Mouse (Mus musculus) retina, embryonic 14.5 days (tissue): ENCODE measurements around the gene Atox1.
"Not testable (repeated sequence)": the region's sequence is repeated elsewhere in the genome, so short reads cannot be mapped to it uniquely, and the experiment has no call there.

Experiments used
- DNase-seq: peaks from one replicate; pipeline ENCODE4 v3.0.0-alpha.2; 2015; ENCODE audit warnings: low spot score

Gene Atox1

GRCm38 (mm10) chr11:55450311-55450710 lies 10.7 kb downstream of the Atox1 start:
- DNase-seq: no peak

- DNase-seq: no peak
These were observed 11.5 kb downstream of the Atox1 start for GRCm38 (mm10) chr11:55449531-55449930.

- DNase-seq: peak; percentile 92
These were observed 14.5 kb downstream of the Atox1 start for GRCm38 (mm10) chr11:55446579-55446978.

GRCm38 (mm10) chr11:55444772-55445171 lies 16.3 kb downstream of the Atox1 start:
- DNase-seq: peak; percentile 95

GRCm38 (mm10) chr11:55439718-55440117 lies 21.3 kb downstream of the Atox1 start:
- DNase-seq: no peak

GRCm38 (mm10) chr11:55438031-55438430 lies 23.0 kb downstream of the Atox1 start:
- DNase-seq: no peak

- no peak for DNase-seq
These were observed 24.9 kb downstream of the Atox1 start for GRCm38 (mm10) chr11:55436089-55436488.

GRCm38 (mm10) chr11:55432981-55433380 lies 28.1 kb downstream of the Atox1 start:
- no peak for DNase-seq

GRCm38 (mm10) chr11:55429973-55430372 lies 31.1 kb downstream of the Atox1 start:
- no peak for DNase-seq

GRCm38 (mm10) chr11:55428186-55429012 lies 32.6 kb downstream of the Atox1 start:
- peak; percentile 61 for DNase-seq

GRCm38 (mm10) chr11:55424746-55425360 lies 36.2 kb downstream of the Atox1 start:
- DNase-seq: no peak

GRCm38 (mm10) chr11:55423756-55424155 lies 37.3 kb downstream of the Atox1 start:
- peak; percentile 57 for DNase-seq

GRCm38 (mm10) chr11:55422978-55423377 lies 38.1 kb downstream of the Atox1 start, which contains the start of gene Sparc:
Gene Sparc (minus strand): TSS chr11:55423183.
- no peak for DNase-seq

- peak; percentile 74 for DNase-seq
These were observed 41.2 kb downstream of the Atox1 start for GRCm38 (mm10) chr11:55419678-55420307.

GRCm38 (mm10) chr11:55419296-55419677 lies 41.8 kb downstream of the Atox1 start:
- DNase-seq: no peak

GRCm38 (mm10) chr11:55418704-55419061 lies 42.4 kb downstream of the Atox1 start:
- no peak for DNase-seq

GRCm38 (mm10) chr11:55417898-55418703 lies 42.9 kb downstream of the Atox1 start:
- DNase-seq: peak; percentile 76

- no peak for DNase-seq
These were observed 44.3 kb downstream of the Atox1 start for GRCm38 (mm10) chr11:55416609-55417265.

- not testable (repeated sequence) for DNase-seq
These were observed 45.3 kb downstream of the Atox1 start for GRCm38 (mm10) chr11:55415731-55416130.

GRCm38 (mm10) chr11:55415036-55415704 lies 45.9 kb downstream of the Atox1 start:
- DNase-seq: no peak

- no peak for DNase-seq
These were observed 46.7 kb downstream of the Atox1 start for GRCm38 (mm10) chr11:55414314-55414713.
